Mouse (Mus musculus) right cerebral cortex, postnatal 36 days (tissue): ENCODE data around the gene S100b.
A peak's percentile ranks its signal among the peaks of the same experiment; 100 is the strongest.

ENCODE experiments used
- DNase-seq, 2 experiments: peaks; one replicate each; pipeline ENCODE4 v3.0.0; 2022; ENCODE audit warnings: low spot score in 2 of 2, mixed read lengths in 1 of 2

Gene S100b

GRCm38 (mm10) chr10:76253536-76253935 lies at the start of gene S100b:
Gene S100b (plus strand): TSS chr10:76253853.
- no peak for DNase-seq

GRCm38 (mm10) chr10:76207262-76207796 lies 46.3 kb upstream of the S100b start:
- no peak for DNase-seq

- no peak for DNase-seq
Measured at GRCm38 (mm10) chr10:76209241-76209640, 44.4 kb upstream of the S100b start.

GRCm38 (mm10) chr10:76210806-76211205 lies 42.8 kb upstream of the S100b start:
- DNase-seq = no peak

- no peak for DNase-seq
Measured at GRCm38 (mm10) chr10:76212121-76212520, 41.5 kb upstream of the S100b start.

GRCm38 (mm10) chr10:76214161-76214560 lies 39.5 kb upstream of the S100b start:
- DNase-seq = no peak

GRCm38 (mm10) chr10:76217056-76217455 lies 36.6 kb upstream of the S100b start:
- no peak for DNase-seq

- no peak for DNase-seq
Measured at GRCm38 (mm10) chr10:76218240-76218639, 35.4 kb upstream of the S100b start.

GRCm38 (mm10) chr10:76225944-76226343 lies 27.7 kb upstream of the S100b start:
- DNase-seq = no peak

GRCm38 (mm10) chr10:76229627-76230026 lies 24.0 kb upstream of the S100b start:
- DNase-seq = no peak

- DNase-seq = peak; percentile 82 to 86
Measured at GRCm38 (mm10) chr10:76237341-76238225, 16.1 kb upstream of the S100b start, which contains the start of gene Prmt2. Gene Prmt2 (minus strand): TSS chr10:76237865.

- DNase-seq = no peak
Measured at GRCm38 (mm10) chr10:76239401-76239800, 14.3 kb upstream of the S100b start.

- no peak for DNase-seq
Measured at GRCm38 (mm10) chr10:76245106-76245505, 8.5 kb upstream of the S100b start.

GRCm38 (mm10) chr10:76246601-76247000 lies 7.1 kb upstream of the S100b start:
- DNase-seq = no peak

- DNase-seq = no peak
Measured at GRCm38 (mm10) chr10:76247960-76248646, 5.5 kb upstream of the S100b start.

- no peak for DNase-seq
Measured at GRCm38 (mm10) chr10:76248647-76248968, 5.0 kb upstream of the S100b start.

- no peak for DNase-seq
Measured at GRCm38 (mm10) chr10:76250870-76251269, 2.8 kb upstream of the S100b start.

- DNase-seq = no peak
Measured at GRCm38 (mm10) chr10:76253079-76253478, 574 bp upstream of the S100b start.

- DNase-seq = no peak
Measured at GRCm38 (mm10) chr10:76255617-76256016, 2.0 kb downstream of the S100b start.

- no peak for DNase-seq
Measured at GRCm38 (mm10) chr10:76257231-76257630, 3.6 kb downstream of the S100b start.

- DNase-seq = no peak
Measured at GRCm38 (mm10) chr10:76257719-76258390, 4.2 kb downstream of the S100b start.

- DNase-seq = no peak
Measured at GRCm38 (mm10) chr10:76259566-76260232, 6.0 kb downstream of the S100b start.
